Mouse (Mus musculus) left cerebral cortex, postnatal 4 days (tissue): ENCODE measurements around the gene Xrcc2. TPM values are rescaled to one million over a fixed set of nuclear protein-coding genes. Genes with fewer than 3 reads are reported as not detected.
"Not testable (repeated sequence)": the region's sequence is repeated elsewhere in the genome, so short reads cannot be mapped to it uniquely, and the experiment has no call there.

Source experiments
- DNase-seq: peaks from one replicate; pipeline ENCODE4 v3.0.0-alpha.2; 2022
- intact Hi-C: fragments of 180-260 bp; cut with DNase I; formaldehyde crosslinking; loops from one replicate; pipeline ENCODE4 v1.15.1; 2025
- total RNA-seq, 2 experiments: library from RNA; stranded (reverse); gene quantifications; 2 replicates each; pipeline ENCODE4 v1.2.3; 2021

Gene Xrcc2
- total RNA-seq: 1 to 10 TPM; 5.6 to 7.9 TPM

DNA sequence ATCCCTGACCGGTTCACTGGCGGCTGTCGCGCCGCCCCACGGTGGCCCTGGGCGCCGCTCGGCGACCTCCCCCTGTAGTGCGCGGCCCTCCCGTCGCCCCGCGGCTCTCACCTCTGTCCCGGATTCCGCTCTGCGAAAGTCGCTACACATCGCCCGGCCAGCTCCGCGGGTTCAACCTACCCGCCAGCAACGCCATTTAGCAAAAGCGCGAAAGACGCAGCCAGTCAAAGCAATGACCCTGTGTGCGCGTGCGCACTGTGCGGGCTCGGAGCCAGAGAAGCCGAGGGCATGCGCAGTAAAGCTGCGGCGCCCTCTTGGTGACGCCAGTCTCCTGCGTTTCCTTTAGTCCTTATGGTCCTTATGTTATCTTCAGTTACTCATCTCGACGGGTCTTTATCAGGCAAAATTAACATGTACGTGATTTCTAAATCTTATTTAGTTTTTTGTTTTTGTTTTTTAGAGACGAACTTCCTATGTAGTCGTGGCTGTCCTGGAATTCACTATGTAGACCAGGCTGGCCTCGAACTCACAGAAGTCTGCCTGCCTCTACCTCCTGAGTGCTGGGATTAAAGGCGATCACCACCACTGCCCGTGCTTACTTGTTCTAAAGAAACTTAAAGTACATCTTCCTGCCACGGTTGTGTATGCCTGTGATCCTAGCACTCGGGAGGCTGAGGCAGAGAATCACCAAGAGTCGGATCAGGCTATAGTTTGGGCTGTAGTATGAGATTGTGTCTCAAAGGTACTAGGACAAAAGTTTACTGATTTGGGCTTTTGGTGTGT is at the start of gene Xrcc2:
TSS of gene Xrcc2 (minus strand) at position 259 of the 783 bp plus-strand sequence.
- intact Hi-C loops: no loop called here
- DNase-seq: peak; percentile 98

DNA sequence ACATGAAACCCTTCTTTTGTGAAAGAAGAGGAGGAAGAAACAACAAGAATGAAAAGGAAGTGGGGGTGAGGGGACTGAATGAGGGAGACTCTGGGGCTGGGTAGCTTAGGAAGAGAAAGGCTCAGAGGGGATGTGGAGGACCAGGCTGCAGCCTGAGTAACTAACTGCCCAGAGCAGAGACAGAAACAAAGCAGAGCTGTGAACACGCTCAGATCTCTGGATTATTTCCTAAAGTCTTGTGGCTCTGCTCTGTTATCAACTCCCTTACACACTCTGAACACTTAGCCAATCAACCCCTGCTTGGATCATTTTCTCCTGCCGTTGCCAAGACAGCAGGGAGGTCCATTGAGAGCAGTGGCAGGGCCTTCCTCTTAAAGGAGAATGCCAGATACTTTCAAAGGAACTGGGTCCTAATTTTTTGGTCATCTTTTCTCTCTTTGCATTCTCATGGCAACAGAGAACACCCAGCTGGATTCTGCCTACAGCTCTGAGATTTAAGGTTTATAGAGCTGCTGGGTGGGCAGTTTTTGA is 48.7 kb upstream of the Xrcc2 start:
- peak; percentile 24 for DNase-seq
- intact Hi-C loops: no loop called here

DNA sequence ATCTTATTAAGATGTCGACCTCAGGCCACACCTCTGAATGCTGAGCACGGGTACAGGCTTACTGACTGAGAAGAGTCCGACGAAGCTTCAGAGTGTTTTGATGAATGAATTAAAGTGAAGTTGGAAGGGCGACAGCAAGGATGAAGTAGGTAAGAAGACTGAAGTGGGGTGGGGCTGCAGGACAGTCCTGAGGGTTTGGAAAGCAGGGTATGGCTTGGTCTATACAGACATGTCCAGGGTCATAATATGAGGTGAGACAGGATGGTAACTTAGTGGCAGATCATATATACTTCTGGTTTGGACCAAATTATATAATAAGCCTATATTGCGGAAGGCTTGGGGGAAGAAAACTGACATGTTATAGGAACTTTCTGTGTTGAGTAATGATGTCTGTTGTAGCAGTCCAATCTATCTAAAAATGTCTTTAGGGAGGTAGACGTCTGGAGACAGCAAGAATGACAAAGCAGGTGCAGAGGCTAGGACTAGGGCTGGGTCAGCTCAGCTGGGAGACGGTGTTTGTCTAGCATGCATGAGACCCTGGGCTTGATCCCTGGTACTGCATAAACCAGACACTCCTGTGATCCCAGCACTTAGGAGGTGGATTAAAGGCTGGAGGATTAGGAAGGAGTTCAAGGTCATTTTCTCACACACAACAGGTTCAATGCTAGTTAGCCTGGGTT is 48.1 kb upstream of the Xrcc2 start:
- no peak for DNase-seq
- intact Hi-C loops: no loop called here

DNA sequence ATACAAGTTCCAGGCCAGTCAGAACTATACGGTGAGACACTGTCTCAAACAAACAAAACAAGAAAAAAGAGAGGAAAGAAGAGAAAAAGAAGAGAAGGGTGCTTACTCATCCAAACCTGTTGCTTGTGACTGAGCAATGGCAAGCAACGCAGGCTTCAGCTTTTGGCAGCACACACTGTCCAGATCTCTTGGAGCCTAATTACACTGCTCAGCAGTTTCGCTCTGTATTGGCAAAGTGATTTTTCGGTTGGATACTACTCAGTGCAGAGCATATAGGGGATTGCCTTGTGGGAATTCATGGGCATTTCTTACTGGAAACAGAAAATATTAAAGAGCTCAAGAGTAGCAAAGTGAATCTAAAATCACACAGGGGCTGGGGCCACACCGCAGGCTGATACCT is 47.2 kb upstream of the Xrcc2 start:
- DNase-seq: no peak
- intact Hi-C loops: no loop called here

DNA sequence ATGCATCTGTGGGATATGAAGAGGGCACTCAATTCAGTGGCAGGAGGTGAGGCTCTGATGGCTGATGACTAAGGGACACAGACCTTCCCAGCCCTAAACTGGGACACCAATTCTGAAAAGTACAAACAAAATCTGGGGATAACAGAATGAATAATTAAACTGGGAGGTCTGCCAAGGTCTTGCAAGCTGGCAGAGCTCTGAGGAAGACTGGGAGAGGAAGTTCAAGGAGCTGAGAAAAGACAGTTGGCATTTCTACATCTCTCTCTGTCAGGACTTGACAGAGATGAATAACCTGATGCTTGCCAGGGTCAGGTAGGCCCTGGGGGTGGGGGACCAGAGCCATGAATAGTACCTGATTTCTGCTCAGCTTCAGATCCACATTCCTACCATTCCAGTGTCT is 45.9 kb upstream of the Xrcc2 start:
- intact Hi-C loops: no loop called here

DNA sequence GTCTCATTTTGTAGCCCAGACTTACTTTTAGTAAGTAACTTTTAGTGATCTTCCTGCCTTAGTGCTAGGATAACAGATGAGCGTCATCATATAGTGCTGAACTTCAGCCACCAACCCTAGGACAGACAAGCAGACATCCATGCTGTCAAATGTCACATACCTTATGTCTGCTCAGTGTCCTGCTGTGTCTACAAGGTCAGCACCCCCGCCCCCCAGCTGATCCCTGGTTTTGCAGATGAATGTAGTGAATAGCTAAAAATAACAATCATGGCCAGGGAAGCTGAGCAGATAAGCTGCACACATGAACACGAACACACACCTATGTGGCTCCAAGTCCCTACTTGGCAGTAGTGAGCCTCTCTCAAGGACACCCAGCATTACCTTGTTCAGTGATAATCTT is 43.0 kb upstream of the Xrcc2 start:
- no peak for DNase-seq
- intact Hi-C loops: no loop called here

More for the DNA sequence above, 45.9 kb upstream of the Xrcc2 start:
- DNase-seq: no peak

DNA sequence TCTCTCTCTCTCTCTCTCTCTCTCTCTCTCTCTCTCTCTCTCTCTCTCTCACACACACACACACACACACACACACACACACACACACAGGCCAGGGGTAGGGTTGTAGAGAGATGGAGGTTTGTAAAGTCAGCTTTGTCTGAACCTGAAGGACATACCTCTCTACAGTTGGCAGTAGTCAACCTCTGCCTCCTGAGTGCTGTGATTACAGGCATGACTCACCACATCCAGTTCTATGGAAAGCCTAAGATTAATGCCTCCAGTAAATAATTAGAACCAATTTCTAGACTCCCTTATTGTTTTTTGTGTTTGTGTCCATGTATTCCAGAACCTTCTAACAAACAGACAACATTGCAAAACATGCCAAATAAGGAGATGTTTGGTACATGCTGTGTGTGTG is 42.3 kb upstream of the Xrcc2 start:
- intact Hi-C loops: no loop called here
- DNase-seq: no peak

DNA sequence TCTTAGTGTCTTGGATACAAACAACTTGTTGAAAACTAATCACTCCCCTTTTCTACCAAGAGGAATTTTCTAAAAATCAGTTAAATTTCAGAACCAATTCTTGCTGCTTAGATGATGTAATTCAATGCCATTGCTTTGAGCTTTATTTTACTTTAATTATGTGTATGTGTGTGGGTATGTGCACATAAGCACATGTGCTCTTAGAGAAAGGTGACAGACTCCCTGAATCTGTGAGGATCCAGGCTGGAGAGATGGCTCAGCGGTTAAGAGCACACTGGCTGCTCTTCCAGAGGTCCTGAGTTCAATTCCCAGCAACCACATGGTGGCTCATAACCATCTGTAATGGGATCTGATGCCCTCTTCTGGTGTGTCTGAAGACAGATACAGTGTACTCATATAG is 33.3 kb upstream of the Xrcc2 start:
- DNase-seq, intact Hi-C loops: not testable (repeated sequence)

DNA sequence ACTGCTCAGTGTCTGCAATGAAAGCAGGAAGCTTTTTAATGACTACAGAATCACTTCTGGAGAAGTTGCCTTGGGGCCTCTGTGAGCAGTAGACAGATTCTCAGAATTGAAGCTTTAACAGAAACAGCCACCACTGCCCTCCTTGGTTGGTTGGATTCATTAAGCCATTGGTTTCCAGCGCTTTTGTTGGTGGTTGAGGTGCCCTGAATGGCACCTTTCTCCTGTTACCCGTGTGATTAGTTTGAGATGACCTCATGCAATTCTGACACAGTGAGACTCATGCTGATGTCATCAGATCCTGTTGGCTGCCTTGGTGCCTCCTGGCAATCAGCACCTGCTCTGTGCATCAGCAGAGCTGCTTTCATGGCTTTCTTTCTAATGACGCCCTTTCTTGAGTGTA is 32.8 kb upstream of the Xrcc2 start:
- DNase-seq: no peak
- intact Hi-C loops: no loop called here

DNA sequence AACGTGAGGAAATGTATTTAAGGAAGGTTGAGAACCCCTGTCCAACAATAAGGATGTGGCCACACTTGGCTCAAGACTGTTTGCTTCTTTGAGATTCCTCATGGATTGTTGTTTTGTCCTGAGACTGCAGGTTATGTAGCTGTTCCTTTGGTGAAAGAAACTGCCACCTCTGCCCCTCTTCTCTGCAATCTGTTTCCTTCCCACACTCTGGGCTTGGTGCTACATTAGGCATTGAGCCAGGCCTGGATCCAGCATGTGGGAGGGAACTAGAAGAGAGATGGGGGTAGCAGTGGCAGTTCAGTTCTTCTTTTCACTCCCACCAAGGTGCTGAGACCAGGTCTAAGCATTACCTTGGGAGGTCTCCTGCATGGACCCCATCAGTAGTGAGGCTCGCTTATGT is 30.2 kb upstream of the Xrcc2 start:
- DNase-seq: no peak
- intact Hi-C loops: no loop called here

DNA sequence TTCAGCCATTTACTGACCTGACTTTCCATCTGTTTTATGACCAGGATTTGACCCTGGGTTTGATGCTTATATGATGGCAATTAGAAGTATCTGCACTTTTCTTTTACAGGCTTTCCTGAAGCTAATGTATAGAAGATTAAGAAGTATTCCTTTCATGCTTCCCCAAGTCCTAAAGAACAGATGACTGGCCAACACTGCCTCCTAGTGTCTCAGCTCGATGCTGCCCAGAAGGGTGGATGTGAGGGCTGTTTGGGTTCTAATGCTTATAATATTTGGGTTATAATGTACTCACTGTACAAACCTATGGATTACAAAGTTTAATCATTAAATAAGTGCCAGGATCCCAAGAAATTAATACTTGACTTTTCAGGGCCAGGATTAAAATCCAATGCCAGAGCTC is 28.7 kb upstream of the Xrcc2 start:
- intact Hi-C loops: no loop called here

DNA sequence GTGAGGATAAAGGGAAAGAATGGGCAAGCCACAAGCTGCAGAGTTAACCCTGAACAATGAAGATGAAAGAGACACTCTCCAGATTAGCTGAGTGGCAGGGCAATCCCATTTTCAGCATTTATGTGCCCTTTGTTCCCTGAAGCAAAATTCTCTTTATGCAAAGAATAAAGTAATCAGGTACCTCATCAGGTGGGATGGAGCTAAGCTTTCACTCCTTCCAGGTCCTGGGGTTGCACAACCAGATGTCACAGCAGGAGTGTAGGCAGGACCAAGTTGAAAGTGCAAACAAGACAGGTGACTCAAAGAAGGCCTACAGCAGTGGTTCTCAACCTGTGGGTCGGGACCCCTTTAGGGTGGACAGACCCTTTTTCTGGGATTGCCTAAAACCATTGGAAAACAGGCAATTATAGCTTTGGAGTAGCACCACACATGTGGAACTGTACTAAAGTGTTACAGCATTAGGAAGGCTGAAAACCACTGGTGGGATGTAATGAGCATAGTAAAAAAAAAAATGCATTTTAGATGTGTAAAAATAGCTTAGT is 18.6 kb upstream of the Xrcc2 start:
- DNase-seq: no peak
- intact Hi-C loops: no loop called here

More for the DNA sequence above, 28.7 kb upstream of the Xrcc2 start:
- peak; percentile 49 for DNase-seq

DNA sequence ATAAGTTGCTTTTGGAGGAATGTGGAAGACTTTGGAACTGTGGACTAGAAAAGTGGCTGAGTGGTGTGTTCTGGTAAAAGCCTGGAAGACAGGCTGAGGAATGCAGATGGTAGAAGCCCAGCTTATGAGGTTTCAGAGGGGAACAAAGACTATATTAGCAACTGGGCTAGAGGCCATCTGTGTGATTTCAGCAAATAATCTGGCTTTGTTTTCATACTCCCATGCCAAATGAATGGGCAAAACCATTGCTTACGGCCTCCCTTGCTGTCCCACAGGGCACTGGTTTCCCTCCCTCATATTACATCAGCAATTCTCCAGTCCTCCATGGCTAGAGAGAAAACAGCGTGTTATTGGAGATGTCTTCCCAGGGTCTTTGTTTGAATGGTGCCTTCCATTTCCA is 17.4 kb upstream of the Xrcc2 start:
- intact Hi-C loops: no loop called here
- DNase-seq: no peak

DNA sequence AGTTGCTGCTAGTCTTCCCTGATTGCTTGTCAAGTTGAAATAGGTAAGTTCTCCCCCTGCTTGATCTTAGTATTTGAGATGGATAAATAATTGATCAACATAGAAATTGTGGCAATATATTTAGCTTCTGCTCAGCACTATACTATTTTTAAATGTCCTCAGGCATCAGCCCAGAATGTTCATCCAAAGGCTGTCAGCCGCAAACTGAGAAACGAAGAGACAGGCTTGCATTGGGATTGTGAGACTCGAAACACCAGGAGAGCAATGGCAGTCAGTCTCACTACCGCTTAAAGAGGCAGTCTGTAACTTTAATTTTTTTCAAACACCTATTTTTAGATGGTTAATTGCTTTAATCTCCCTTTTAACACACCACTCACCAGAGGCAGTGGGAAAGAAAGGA is 13.8 kb upstream of the Xrcc2 start:
- intact Hi-C loops: no loop called here
- DNase-seq: no peak

DNA sequence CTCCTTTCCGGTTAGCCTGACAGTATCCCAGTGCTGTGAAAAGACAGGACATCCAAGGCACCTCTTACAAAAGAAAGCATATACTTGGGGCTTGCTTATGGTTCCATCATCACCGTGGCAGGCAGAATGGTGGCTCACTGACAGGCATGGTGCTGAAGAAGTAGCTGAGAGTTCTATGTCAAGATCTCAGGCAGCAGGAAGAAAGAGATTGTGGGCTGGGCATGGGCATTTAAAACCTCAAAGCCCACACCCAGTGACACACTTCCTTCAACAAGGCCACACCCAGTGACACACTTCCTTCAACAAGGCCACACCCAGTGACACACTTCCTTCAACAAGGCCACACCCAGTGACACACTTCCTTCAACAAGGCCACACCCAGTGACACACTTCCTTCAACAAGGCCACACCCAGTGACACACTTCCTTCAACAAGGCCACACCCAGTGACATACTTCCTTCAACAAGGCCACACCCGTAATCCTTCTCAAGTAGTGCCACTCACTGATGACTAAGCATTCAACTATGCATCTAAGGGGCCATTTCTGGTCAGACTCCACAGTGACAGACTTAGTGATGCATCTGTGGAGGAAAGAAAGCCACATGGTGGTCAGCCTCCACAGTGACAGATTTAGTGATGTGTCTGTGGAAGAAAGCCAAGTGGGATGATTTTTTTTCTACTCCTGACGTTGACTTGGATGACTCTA is 7.5 kb upstream of the Xrcc2 start:
- intact Hi-C loops, DNase-seq: not testable (repeated sequence)

DNA sequence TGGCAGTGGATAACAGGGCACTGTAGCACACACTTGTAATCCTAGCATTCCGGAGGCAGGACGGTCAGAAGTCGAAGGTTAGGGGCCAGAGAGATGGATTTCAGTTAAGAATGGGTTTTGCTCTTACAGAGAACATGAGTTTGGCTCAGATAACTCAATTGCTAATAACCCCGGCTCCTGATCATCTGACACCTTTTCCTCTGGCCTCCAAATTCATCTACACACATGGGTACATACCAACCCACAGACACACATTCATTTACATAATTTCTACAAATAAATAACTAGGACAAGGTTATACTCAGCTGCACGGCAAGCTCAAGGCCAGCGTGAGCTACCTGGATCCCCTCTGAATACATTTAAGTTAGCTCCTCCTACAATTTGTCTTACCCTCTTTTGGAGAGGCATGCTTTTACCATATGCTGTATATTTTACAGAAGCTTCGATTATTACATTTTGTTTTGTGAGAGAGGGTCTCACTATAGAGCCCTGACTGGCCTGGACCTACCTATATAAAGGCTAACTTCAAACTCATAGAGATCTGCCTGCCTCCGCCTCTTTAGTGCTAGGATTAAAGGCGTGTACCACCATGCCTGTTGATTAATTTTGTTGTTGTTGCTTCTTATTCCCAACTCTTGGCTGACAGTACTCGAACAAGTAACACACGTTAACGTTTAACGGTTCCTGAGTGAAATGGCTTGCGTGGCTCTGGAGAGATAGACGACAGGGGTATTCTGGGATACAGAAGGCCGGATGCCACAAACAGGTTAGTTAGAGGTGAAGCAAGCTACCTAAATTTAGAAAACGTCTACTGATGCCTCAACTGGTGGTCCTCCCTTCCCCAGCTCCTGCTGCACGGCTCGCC is 691 bp downstream of the Xrcc2 start:
- DNase-seq: no peak
- intact Hi-C loops: no loop called here

DNA sequence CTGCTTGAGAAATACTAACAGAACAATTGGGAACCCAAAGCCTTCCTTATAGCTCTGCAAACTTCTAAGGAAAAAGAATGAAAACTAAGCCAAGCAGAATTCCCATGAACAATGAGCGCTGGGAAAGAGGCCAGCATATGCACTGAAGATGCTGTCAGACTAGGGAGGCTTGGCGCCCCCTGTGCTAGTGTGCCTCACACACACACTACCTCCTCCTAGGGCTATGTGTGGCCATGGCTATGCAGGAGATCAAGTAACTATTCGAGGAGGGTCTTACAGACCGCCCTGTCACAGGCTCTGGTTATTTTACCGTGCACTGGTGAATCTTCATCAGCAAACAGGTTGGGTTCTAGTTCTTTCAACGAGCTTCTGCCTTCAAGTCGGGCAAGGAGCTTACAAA is 7.7 kb downstream of the Xrcc2 start:
- intact Hi-C loops: no loop called here
- DNase-seq: peak; percentile 46

DNA sequence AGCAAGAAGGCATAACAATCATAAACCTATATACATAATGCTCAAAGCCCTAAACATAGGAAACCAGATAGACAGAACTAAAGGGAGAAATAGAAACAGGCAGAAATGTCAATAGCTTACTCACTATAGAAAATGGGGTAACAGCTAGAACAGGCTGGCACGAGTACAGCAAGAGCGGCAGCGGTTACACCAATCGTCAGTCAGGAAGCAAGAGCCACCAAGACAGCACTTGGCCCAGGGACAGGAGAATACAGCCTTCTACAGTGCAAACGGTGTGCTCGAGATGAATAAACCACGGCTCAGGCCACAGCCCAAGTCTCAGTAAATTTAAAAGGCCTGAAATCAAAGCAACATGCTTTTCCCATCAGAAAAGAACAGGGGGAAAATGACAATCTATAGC is 9.4 kb downstream of the Xrcc2 start:
- peak; percentile 21 for DNase-seq
- intact Hi-C loops: no loop called here

DNA sequence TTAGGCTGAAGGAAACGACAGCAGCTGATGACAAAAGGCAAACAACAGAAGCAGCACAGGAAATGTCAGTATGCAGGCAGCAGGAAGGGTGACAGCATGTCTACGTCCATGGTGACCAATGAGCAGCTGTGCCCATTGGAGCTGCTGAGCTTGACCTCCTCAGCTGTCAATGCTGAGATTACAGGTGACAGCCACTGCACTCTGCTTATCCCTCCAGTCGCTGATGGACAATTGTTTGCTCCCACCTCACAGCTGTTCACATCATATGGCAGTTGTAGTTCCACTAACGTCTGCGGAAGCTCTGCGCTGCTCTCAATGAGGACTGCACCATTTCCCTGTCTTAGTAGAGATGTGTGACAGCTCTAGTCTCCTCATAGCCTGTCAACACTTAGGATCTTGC is 9.8 kb downstream of the Xrcc2 start:
- no peak for DNase-seq
- intact Hi-C loops: no loop called here
